Mouse (Mus musculus) layer of hippocampus, postnatal 14 days (tissue): ENCODE measurements around the gene Jhy. TPM values are rescaled to one million over a fixed set of nuclear protein-coding genes. Genes with fewer than 3 reads are reported as not detected.

ENCODE experiments used
- DNase-seq, 2 experiments: peaks; one replicate each; pipeline ENCODE4 v3.0.0; 2021 to 2022; ENCODE audit warnings: low spot score in 2 of 2, mixed read lengths in 1 of 2
- total RNA-seq, 2 experiments: library from RNA; stranded (reverse); gene quantifications; 2 replicates each; pipeline ENCODE4 v1.2.3; 2021

The Jhy gene
- total RNA-seq, 2 experiments from 2014 or later, result 0.38 to 0.85 TPM

- DNase-seq, result no peak
Measured at GRCm38 (mm10) chr9:40927351-40927980, 36.5 kb downstream of the Jhy start.

- DNase-seq, result no peak
Measured at GRCm38 (mm10) chr9:40917871-40918613, 45.9 kb downstream of the Jhy start.

GRCm38 (mm10) chr9:40908915-40909314 lies 55.0 kb downstream of the Jhy start:
- no peak for DNase-seq

GRCm38 (mm10) chr9:40908411-40908810 lies 55.5 kb downstream of the Jhy start:
- no peak for DNase-seq

- no peak for DNase-seq
Measured at GRCm38 (mm10) chr9:40907413-40907812, 56.5 kb downstream of the Jhy start.

- DNase-seq, result no peak
Measured at GRCm38 (mm10) chr9:40892456-40892855, 71.5 kb downstream of the Jhy start.

- DNase-seq, result no peak
Measured at GRCm38 (mm10) chr9:40889389-40889788, 74.5 kb downstream of the Jhy start.

- DNase-seq, result no peak
Measured at GRCm38 (mm10) chr9:40885669-40886068, 78.2 kb downstream of the Jhy start.

GRCm38 (mm10) chr9:40878998-40879397 lies 84.9 kb downstream of the Jhy start:
- DNase-seq, result no peak

- DNase-seq, result no peak
Measured at GRCm38 (mm10) chr9:40878291-40878945, 85.5 kb downstream of the Jhy start.

GRCm38 (mm10) chr9:40877881-40878235 lies 86.1 kb downstream of the Jhy start:
- DNase-seq, result no peak

- DNase-seq, result no peak
Measured at GRCm38 (mm10) chr9:40877146-40877880, 86.6 kb downstream of the Jhy start.

GRCm38 (mm10) chr9:40876693-40877092 lies 87.2 kb downstream of the Jhy start:
- DNase-seq, result no peak

GRCm38 (mm10) chr9:40876164-40876563 lies 87.8 kb downstream of the Jhy start:
- no peak for DNase-seq

GRCm38 (mm10) chr9:40875431-40875830 lies 88.5 kb downstream of the Jhy start:
- DNase-seq, result no peak

GRCm38 (mm10) chr9:40874961-40875360 lies 89.0 kb downstream of the Jhy start:
- no peak for DNase-seq

GRCm38 (mm10) chr9:40873556-40874470 lies 90.1 kb downstream of the Jhy start, which contains the start of gene Bsx:
TSS of gene Bsx (plus strand) at chr9:40874127.
- DNase-seq, result no peak

- no peak for DNase-seq
Measured at GRCm38 (mm10) chr9:40872156-40872478, 91.8 kb downstream of the Jhy start.

GRCm38 (mm10) chr9:40871369-40872155 lies 92.4 kb downstream of the Jhy start:
- DNase-seq, result no peak

- no peak for DNase-seq
Measured at GRCm38 (mm10) chr9:40870331-40870730, 93.6 kb downstream of the Jhy start.
